Mouse (Mus musculus) thymus, adult 2 months (tissue): Measurements from ENCODE around the gene 9130023H24Rik.

ENCODE experiments used
- CTCF ChIP-seq: fragments of 200-500 bp; IDR thresholded peaks from 2 replicates; pipeline ENCODE4 v1.5.1; 2012; ENCODE audit warnings: mild to moderate bottlenecking, control low read depth, low read length, moderate library complexity, borderline replicate concordance; ENCODE audit not compliant: control insufficient read depth, poor library complexity, insufficient read depth; ENCODE audit errors: extremely low read depth
- POLR2A ChIP-seq: fragments of 200-500 bp; IDR thresholded peaks from 2 replicates; pipeline ENCODE4 v1.6.1; 2012; ENCODE audit warnings: mild to moderate bottlenecking, low read length, control low read depth, moderate library complexity; ENCODE audit not compliant: control insufficient read depth, poor library complexity, insufficient read depth; ENCODE audit errors: extremely low read depth

DNA sequence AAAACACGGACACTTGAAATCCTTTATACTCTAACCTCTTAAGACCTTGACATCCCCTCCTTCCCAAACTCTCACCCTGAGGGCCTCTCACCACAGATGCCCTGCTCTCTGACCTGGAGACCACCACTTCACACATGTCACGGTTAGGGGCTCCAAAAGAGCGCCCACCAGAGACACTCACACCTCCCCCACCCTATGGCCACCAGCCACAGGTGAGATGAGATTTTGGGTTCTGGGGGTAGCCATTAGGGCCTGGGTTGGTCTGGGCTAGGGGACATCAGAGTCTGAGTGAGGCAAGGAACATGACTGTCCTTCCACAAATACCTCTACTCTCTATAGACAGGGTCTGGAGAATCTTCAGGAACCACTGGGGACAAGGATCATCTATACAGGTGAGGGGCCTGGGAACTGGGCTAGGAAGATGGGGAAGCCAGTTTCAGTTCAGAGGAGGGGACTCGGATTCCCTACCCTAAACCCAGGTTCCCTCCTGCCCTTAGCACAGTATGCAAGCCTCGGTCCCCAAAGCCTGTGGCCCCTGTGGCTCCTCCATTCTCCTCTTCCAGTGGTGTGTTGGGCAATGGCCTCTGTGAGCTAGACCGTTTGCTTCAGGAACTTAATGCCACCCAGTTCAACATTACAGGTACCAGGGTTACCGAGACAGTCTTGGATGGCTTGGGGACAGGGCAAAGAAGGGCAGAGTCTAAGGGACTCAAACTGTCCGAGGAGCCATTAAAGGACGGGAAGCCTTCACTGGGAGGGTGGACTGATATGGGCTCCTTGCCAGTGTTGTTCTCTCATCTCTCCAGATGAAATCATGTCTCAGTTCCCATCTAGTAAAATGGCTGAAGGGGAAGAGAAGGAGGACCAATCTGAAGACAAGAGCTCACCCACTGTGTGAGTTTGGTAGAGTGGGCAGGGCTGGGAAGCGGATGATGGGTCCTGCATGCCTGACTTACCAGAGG is 10.5 kb upstream of the 9130023H24Rik start:
- TF ChIP-seq POLR2A, result no peak
- no peak for TF ChIP-seq CTCF
